Mouse (Mus musculus): Measurements from ENCODE around the gene Lhx1. TPM values are rescaled to one million over a fixed set of nuclear protein-coding genes. Genes with fewer than 3 reads are reported as not detected.

The Lhx1 gene
- total RNA-seq, 2 experiments from 2014 or later: not detected

- DNase-seq: no peak
Observed at GRCm38 (mm10) chr11:84481661-84482060, 43.7 kb downstream of the Lhx1 start.

- DNase-seq: no peak
Observed at GRCm38 (mm10) chr11:84480451-84480850, 44.9 kb downstream of the Lhx1 start.

- no peak for DNase-seq
Observed at GRCm38 (mm10) chr11:84476641-84477040, 48.7 kb downstream of the Lhx1 start.

GRCm38 (mm10) chr11:84475991-84476390, 49.3 kb downstream of the Lhx1 start:
- DNase-seq: no peak

GRCm38 (mm10) chr11:84473093-84473667, 52.2 kb downstream of the Lhx1 start:
- no peak for DNase-seq

Other genes starting within 250 kb of the Lhx1 start
- 10 to 100 TPM; 11.1 to 12.2 TPM for gene Aatf, start 12.0 kb downstream of the Lhx1 start, total RNA-seq (2021)

Measured in gastrocnemius, postnatal 25 days (tissue).